Comparison of ENCODE assay signal across 14 mouse cellular contexts in the genomic region with DNA sequence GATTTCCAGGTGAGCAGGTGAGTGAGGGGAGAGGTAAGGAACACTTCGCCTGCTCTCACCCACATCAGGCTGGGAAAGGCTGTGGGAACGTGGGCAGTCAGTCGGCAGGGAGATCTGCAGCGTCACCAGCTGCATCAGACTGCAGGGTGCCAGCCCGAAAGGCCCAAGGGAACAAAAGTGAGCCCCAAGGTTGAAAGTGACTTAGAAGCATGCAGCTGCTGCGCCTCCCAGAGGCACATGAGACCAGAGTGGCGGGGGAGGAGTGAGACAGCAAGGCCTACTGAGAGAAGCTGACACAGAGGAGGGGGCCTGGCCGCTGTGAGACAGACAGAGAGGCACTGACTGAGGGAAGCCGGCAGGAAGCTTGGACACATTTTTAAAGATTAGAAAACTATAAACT.
A peak's percentile ranks its signal among the peaks of the same experiment; 100 is the strongest.
DNase-seq lines count a peak whose midpoint lies in the region; ATAC-seq and TF ChIP-seq lines count a peak whose summit lies in the region.
"Had no signal": no experiment of that assay in that cellular context is flagged by ENCODE, and none has a peak within 500 bp of the region (broad histone marks: within the 10 kb centered on the region; RNA-seq: fewer than 3 reads in every experiment).

No protein-coding gene starts in this region.

- no peak for TF ChIP-seq POLR2A in thymus, adult 2 months (IDR thresholded peaks at IDR 0.05; ENCODE audit: control insufficient read depth, extremely low read depth, insufficient read depth, low read length, poor library complexity)
- no peak for TF ChIP-seq POLR2A in cerebellum, adult 2 months (IDR thresholded peaks at IDR 0.05; ENCODE audit: borderline replicate concordance, insufficient read depth, low read length)

- DNase-seq in forebrain, postnatal 0 days, result no peak
- no peak for DNase-seq in lung, postnatal 0 days (ENCODE audit: low spot score)
- DNase-seq in lung, adult 18-20 months, result no peak
- DNase-seq in thymus, postnatal 10 days (ENCODE audit: low spot score in 2 of 2), result peak; percentile 34 to 36
- DNase-seq in thymus, adult 2 months, result no peak
- peak; percentile 67 for DNase-seq in thymus, postnatal 4 days
- no peak for DNase-seq in cerebellum, adult 2 months
- DNase-seq: cerebellum, adult 9-11 months had no signal

- no peak overlapping the region for H3K9ac ChIP-seq in forebrain, postnatal 0 days
- H3K9ac ChIP-seq in forebrain, embryonic 16.5 days (replicated peaks; ENCODE audit: low read depth, low read length), result no peak overlapping the region
- H3K9ac ChIP-seq in lung, postnatal 0 days (replicated peaks; ENCODE audit: low read depth), result no peak overlapping the region
- H3K9ac ChIP-seq: hindbrain, embryonic 12.5 days; kidney, embryonic 15.5 days; limb, embryonic 13.5 days; midbrain, embryonic 12.5 days had no signal

- no peak for ATAC-seq in forebrain, postnatal 0 days
- no peak for ATAC-seq in forebrain, embryonic 16.5 days
- ATAC-seq in lung, postnatal 0 days, result no peak

- peak; percentile 11; the same call in 1 of the 2 replicates for TF ChIP-seq CTCF in forebrain, postnatal 0 days (IDR thresholded peaks at IDR 0.05; ENCODE audit: low read depth)
- TF ChIP-seq CTCF in lung, postnatal 0 days (IDR thresholded peaks at IDR 0.05), result peak; percentile 21; the same call in 1 of the 2 replicates
- TF ChIP-seq CTCF in thymus, adult 2 months (IDR thresholded peaks at IDR 0.05; ENCODE audit: borderline replicate concordance, control insufficient read depth, extremely low read depth, insufficient read depth, low read length, poor library complexity), result no peak
- no peak for TF ChIP-seq CTCF in cerebellum, adult 2 months (IDR thresholded peaks at IDR 0.05; ENCODE audit: borderline replicate concordance, insufficient read depth, low read depth, low read length)

- no peaks in the 10 kb centered on the region for H3K9me3 ChIP-seq in forebrain, postnatal 0 days (ENCODE audit: low read length)
- H3K9me3 ChIP-seq in forebrain, embryonic 16.5 days (ENCODE audit: control insufficient read depth, low read length), result no peaks in the 10 kb centered on the region
- H3K9me3 ChIP-seq in lung, postnatal 0 days (ENCODE audit: low read length), result no peaks in the 10 kb centered on the region
- H3K9me3 ChIP-seq: hindbrain, embryonic 12.5 days; kidney, embryonic 15.5 days; limb, embryonic 13.5 days; midbrain, embryonic 12.5 days had no signal

- WGBS in forebrain, postnatal 0 days, result 35% methylated on average over 9 of the region's 9 CpGs
- 30% methylated on average over 9 of the region's 9 CpGs for WGBS in forebrain, embryonic 16.5 days
- WGBS in lung, postnatal 0 days, result 56% methylated on average over 9 of the region's 9 CpGs
- WGBS in thymus, adult 2 months, result 84% methylated on average over 9 of the region's 9 CpGs
- 54% methylated on average over 9 of the region's 9 CpGs for WGBS in cerebellum, adult 2 months

- H3K4me3 ChIP-seq in forebrain, postnatal 0 days (ENCODE audit: low read depth, low read length), result no peak overlapping the region
- no peak overlapping the region for H3K4me3 ChIP-seq in forebrain, embryonic 16.5 days (replicated peaks; ENCODE audit: low read length)
- H3K4me3 ChIP-seq in lung, postnatal 0 days (ENCODE audit: low read depth, low read length), result no peak overlapping the region
- H3K4me3 ChIP-seq in thymus, adult 2 months (ENCODE audit: control insufficient read depth, insufficient read depth, low read length), result no peak overlapping the region
- H3K4me3 ChIP-seq in cerebellum, adult 2 months (replicated peaks; ENCODE audit: insufficient read depth, low read depth, low read length), result no peak overlapping the region
- H3K4me3 ChIP-seq: hindbrain, embryonic 12.5 days; kidney, embryonic 15.5 days; limb, embryonic 13.5 days; midbrain, embryonic 12.5 days had no signal

- no peaks in the 10 kb centered on the region for H3K27me3 ChIP-seq in forebrain, postnatal 0 days (ENCODE audit: insufficient read depth, low read length)
- H3K27me3 ChIP-seq in forebrain, embryonic 16.5 days (replicated peaks; ENCODE audit: control insufficient read depth, insufficient read depth, low read length), result no peaks in the 10 kb centered on the region
- H3K27me3 ChIP-seq in lung, postnatal 0 days (replicated peaks; ENCODE audit: insufficient read depth, low read length), result no peaks in the 10 kb centered on the region
- H3K27me3 ChIP-seq in thymus, adult 2 months (ENCODE audit: control insufficient read depth, insufficient read depth, low read length), result no peaks in the 10 kb centered on the region
- H3K27me3 ChIP-seq in cerebellum, adult 2 months (ENCODE audit: control insufficient read depth, insufficient read depth, low read length), result no peaks in the 10 kb centered on the region
- H3K27me3 ChIP-seq: hindbrain, embryonic 12.5 days; kidney, embryonic 15.5 days; limb, embryonic 13.5 days; midbrain, embryonic 12.5 days had no signal

- no peak for TF ChIP-seq EP300 in lung, postnatal 0 days (IDR thresholded peaks at IDR 0.05)

- no peak overlapping the region for H3K27ac ChIP-seq in forebrain, postnatal 0 days (ENCODE audit: low read depth, low read length)
- H3K27ac ChIP-seq in forebrain, embryonic 16.5 days (ENCODE audit: low read length), result no peak overlapping the region
- no peak overlapping the region for H3K27ac ChIP-seq in lung, postnatal 0 days (ENCODE audit: low read length)
- H3K27ac ChIP-seq in thymus, adult 2 months (ENCODE audit: control insufficient read depth, insufficient read depth, low read length), result no peak overlapping the region
- H3K27ac ChIP-seq in cerebellum, adult 2 months (ENCODE audit: insufficient read depth, low read length), result no peak overlapping the region
- H3K27ac ChIP-seq: hindbrain, embryonic 12.5 days; kidney, embryonic 15.5 days; limb, embryonic 13.5 days; midbrain, embryonic 12.5 days had no signal

- H3K36me3 ChIP-seq in forebrain, postnatal 0 days (ENCODE audit: insufficient read depth), result no peaks in the 10 kb centered on the region
- no peaks in the 10 kb centered on the region for H3K36me3 ChIP-seq in forebrain, embryonic 16.5 days (ENCODE audit: control insufficient read depth, insufficient read depth)
- H3K36me3 ChIP-seq in lung, postnatal 0 days (ENCODE audit: insufficient read depth, low read length), result no peaks in the 10 kb centered on the region
- no peaks in the 10 kb centered on the region for H3K36me3 ChIP-seq in thymus, adult 2 months (ENCODE audit: control insufficient read depth, insufficient read depth, low read length)
- H3K36me3 ChIP-seq: hindbrain, embryonic 12.5 days; kidney, embryonic 15.5 days; limb, embryonic 13.5 days; midbrain, embryonic 12.5 days had no signal

- no peaks in the 10 kb centered on the region for H3K4me1 ChIP-seq in forebrain, postnatal 0 days (ENCODE audit: insufficient read depth)
- 0 out of 2 replicates have a peak, but pooled peaks cover 5% of the 10 kb centered on the region for H3K4me1 ChIP-seq in forebrain, embryonic 16.5 days (replicated peaks; ENCODE audit: control insufficient read depth, insufficient read depth, low read length)
- H3K4me1 ChIP-seq in lung, postnatal 0 days (ENCODE audit: insufficient read depth, low read depth, low read length), result no peaks in the 10 kb centered on the region
- H3K4me1 ChIP-seq in thymus, adult 2 months (replicated peaks; ENCODE audit: control insufficient read depth, insufficient read depth, low read length), result peaks cover 2% of the 10 kb centered on the region; the same call in 1 of the 2 replicates
- no peaks in the 10 kb centered on the region for H3K4me1 ChIP-seq in cerebellum, adult 2 months (ENCODE audit: control insufficient read depth, insufficient read depth, low read length)

- no peak overlapping the region for H3K4me2 ChIP-seq in forebrain, postnatal 0 days (ENCODE audit: low read depth)
- H3K4me2 ChIP-seq in forebrain, embryonic 16.5 days (ENCODE audit: low read length), result no peak overlapping the region
- H3K4me2 ChIP-seq in lung, postnatal 0 days (replicated peaks; ENCODE audit: low read depth, low read length), result no peak overlapping the region
- H3K4me2 ChIP-seq: heart, embryonic 11.5 days; hindbrain, embryonic 12.5 days; kidney, embryonic 15.5 days; limb, embryonic 13.5 days; midbrain, embryonic 12.5 days had no signal

Comparison
In these comparisons a context has a peak if more than half of its experiments do, and no peak if none do; other contexts are left out.
1. DNase-seq: peak in thymus, postnatal 10 days (2 of 2) and thymus, postnatal 4 days (single experiment); none in forebrain, postnatal 0 days (single experiment), lung, postnatal 0 days (single experiment), lung, adult 18-20 months (0 of 2), thymus, adult 2 months (single experiment) and cerebellum, adult 2 months (0 of 2).
2. CTCF ChIP-seq: peak in forebrain, postnatal 0 days (single experiment) and lung, postnatal 0 days (single experiment); none in thymus, adult 2 months (single experiment) and cerebellum, adult 2 months (single experiment).